Mouse (Mus musculus): ENCODE data around the gene Capn15. TPM values are rescaled to one million over a fixed set of nuclear protein-coding genes. Genes with fewer than 3 reads are reported as not detected.
A peak's percentile ranks its signal among the peaks of the same experiment; 100 is the strongest.

Gene Capn15
- total and polyA plus RNA-seq, 3 experiments, result 2.1 to 11.5 (median 6.0) TPM

- no peaks in the 10 kb centered on the region for H3K9me3 ChIP-seq (replicated peaks; ENCODE audit: low read length)
- H3K27me3 ChIP-seq (replicated peaks), result no peaks in the 10 kb centered on the region
- 0 out of 2 replicates have a peak overlapping the region, but pooled peaks have one; percentile 34 for H3K27ac ChIP-seq (ENCODE audit: insufficient read depth, low read depth)
- no peak for TF ChIP-seq ZMIZ1 (IDR thresholded peaks at IDR 0.05; ENCODE audit: low read depth, low read length)
- TF ChIP-seq MXI1 (IDR thresholded peaks at IDR 0.05; ENCODE audit: low read depth, low read length), result peak; percentile 27; the same call in 1 of the 2 replicates
- no peak for TF ChIP-seq JUND (conservative IDR thresholded peaks at IDR 0.05; ENCODE audit: low read depth, low read length)
- TF ChIP-seq IRF4 (IDR thresholded peaks at IDR 0.05; ENCODE audit: low read depth, low read length), result no peak
- 0 out of 2 replicates have a peak, but pooled peaks have one; percentile 32 for TF ChIP-seq SIN3A (IDR thresholded peaks at IDR 0.05; ENCODE audit: low read length)
- no peak for TF ChIP-seq RCOR1 (conservative IDR thresholded peaks at IDR 0.05; ENCODE audit: low read depth, low read length)
- no peak for TF ChIP-seq UBTF (IDR thresholded peaks at IDR 0.05; ENCODE audit: low read depth, low read length)
- no peak for TF ChIP-seq CHD1 (IDR thresholded peaks at IDR 0.05; ENCODE audit: low read depth, low read length)
- TF ChIP-seq EP300 (IDR thresholded peaks at IDR 0.05; ENCODE audit: low read length), result peak; percentile 41
- no peak for TF ChIP-seq PAX5 (IDR thresholded peaks at IDR 0.05; ENCODE audit: low read length)
- TF ChIP-seq ELF1 (IDR thresholded peaks at IDR 0.05; ENCODE audit: low read depth, low read length), result no peak
- no peak for TF ChIP-seq POLR2AphosphoS2 (IDR thresholded peaks at IDR 0.05; ENCODE audit: low read depth, low read length)
- no peak for TF ChIP-seq NELFE (IDR thresholded peaks at IDR 0.05; ENCODE audit: low read depth, low read length)
- TF ChIP-seq ETS1 (conservative IDR thresholded peaks at IDR 0.05; ENCODE audit: low read depth, low read length), result 0 out of 2 replicates have a peak, but pooled peaks have one; percentile 4
- TF ChIP-seq ZNF384 (IDR thresholded peaks at IDR 0.05; ENCODE audit: low read depth, low read length), result no peak; the same call in 1 of the 2 replicates
- TF ChIP-seq MYC (IDR thresholded peaks at IDR 0.05; ENCODE audit: low read depth, low read length), result 0 out of 2 replicates have a peak, but pooled peaks have one; percentile 13
- peak; percentile 37; the same call in 1 of the 2 replicates for TF ChIP-seq MAX (IDR thresholded peaks at IDR 0.05; ENCODE audit: low read length)
- no peak overlapping the region for H3K9ac ChIP-seq (ENCODE audit: insufficient read depth, low read depth)
- in situ Hi-C loops (cut with MboI; ENCODE audit: low pct_ligation_motif_present, low pct_unique_long_range_greater_than_20kb, low sequenced_read_pairs) (no loop called here), dilution Hi-C loops (cut with MboI; ENCODE audit: extremely low pct_ligation_motif_present, extremely low pct_unique_long_range_greater_than_20kb, low sequenced_read_pairs) (no loop called here)
- H3K4me1 ChIP-seq (ENCODE audit: control insufficient read depth in 1 of 2, insufficient read depth in 2 of 2), result peaks cover 8 to 31% of the 10 kb centered on the region in 2 experiments
- H3K36me3 ChIP-seq (replicated peaks in 1 of 2; ENCODE audit: control insufficient read depth in 1 of 2, insufficient read depth in 1 of 2, low read length in 1 of 2), result peaks cover 4 to 31% of the 10 kb centered on the region in 2 experiments
- H3K4me3 ChIP-seq (replicated peaks in 1 of 3; ENCODE audit: low read depth in 2 of 3, low read length in 2 of 3, poor library complexity in 1 of 3), result no peak overlapping the region
- DNase-seq (ENCODE audit: extremely low read depth), result peak; percentile 48
- H3K79me2 ChIP-seq (replicated peaks; ENCODE audit: control insufficient read depth, extremely low read depth, insufficient read depth, poor library complexity, severe bottlenecking), result no peaks in the 10 kb centered on the region
- peak overlapping the region; percentile 42; the same call in 1 of the 2 replicates for H3K4me2 ChIP-seq (ENCODE audit: insufficient read depth, low read depth, poor library complexity, severe bottlenecking)
Measured at GRCm38 (mm10) chr17:26028261-26028660, 42.7 kb upstream of the Capn15 start.

GRCm38 (mm10) chr17:26024674-26025073, 39.1 kb upstream of the Capn15 start:
- dilution Hi-C loops (cut with MboI; ENCODE audit: extremely low pct_ligation_motif_present, extremely low pct_unique_long_range_greater_than_20kb, low sequenced_read_pairs), result no loop called here
- TF ChIP-seq ELF1 (IDR thresholded peaks at IDR 0.05; ENCODE audit: low read depth, low read length) (no peak), UBTF (IDR thresholded peaks at IDR 0.05; ENCODE audit: low read depth, low read length) (no peak), KAT2A (IDR thresholded peaks at IDR 0.05; ENCODE audit: insufficient replicate concordance, low read length) (no peak), TCF12 (IDR thresholded peaks at IDR 0.05; ENCODE audit: low read depth, low read length) (no peak), POLR2AphosphoS2 (IDR thresholded peaks at IDR 0.05; ENCODE audit: low read depth, low read length) (no peak)
- no peaks in the 10 kb centered on the region for H3K79me2 ChIP-seq (replicated peaks; ENCODE audit: control insufficient read depth, extremely low read depth, insufficient read depth, poor library complexity, severe bottlenecking)
- no peak overlapping the region for H3K4me2 ChIP-seq (ENCODE audit: insufficient read depth, low read depth, poor library complexity, severe bottlenecking)
- in situ Hi-C loops (cut with MboI; ENCODE audit: low pct_ligation_motif_present, low pct_unique_long_range_greater_than_20kb, low sequenced_read_pairs), result no loop called here
- DNase-seq (ENCODE audit: extremely low read depth), result no peak
- H3K27ac ChIP-seq (ENCODE audit: insufficient read depth, low read depth), result no peak overlapping the region
- H3K9me3 ChIP-seq (replicated peaks; ENCODE audit: low read length), result no peaks in the 10 kb centered on the region
- no peak overlapping the region for H3K4me3 ChIP-seq (replicated peaks in 1 of 3; ENCODE audit: low read depth in 2 of 3, low read length in 2 of 3, poor library complexity in 1 of 3)
- H3K27me3 ChIP-seq (replicated peaks), result no peaks in the 10 kb centered on the region
- peaks cover 12 to 52% of the 10 kb centered on the region in 2 experiments for H3K4me1 ChIP-seq (ENCODE audit: control insufficient read depth in 1 of 2, insufficient read depth in 2 of 2)
- peaks cover 4 to 24% of the 10 kb centered on the region in 2 experiments for H3K36me3 ChIP-seq (replicated peaks in 1 of 2; ENCODE audit: control insufficient read depth in 1 of 2, insufficient read depth in 1 of 2, low read length in 1 of 2)
- no peak overlapping the region for H3K9ac ChIP-seq (ENCODE audit: insufficient read depth, low read depth)

Measured in CH12.LX (cell line).